Mouse (Mus musculus) stomach, postnatal 0 days (tissue): Measurements from ENCODE around the gene Enpp4.

Source experiments
- CTCF ChIP-seq: IDR thresholded peaks from 2 replicates; pipeline ENCODE4 v1.5.1; 2016; ENCODE audit warnings: antibody characterized with exemption, low read depth, mild to moderate bottlenecking, moderate library complexity
- EP300 ChIP-seq: optimal IDR thresholded peaks from 2 replicates; pipeline ENCODE3; 2016; ENCODE audit warnings: antibody characterized with exemption

DNA sequence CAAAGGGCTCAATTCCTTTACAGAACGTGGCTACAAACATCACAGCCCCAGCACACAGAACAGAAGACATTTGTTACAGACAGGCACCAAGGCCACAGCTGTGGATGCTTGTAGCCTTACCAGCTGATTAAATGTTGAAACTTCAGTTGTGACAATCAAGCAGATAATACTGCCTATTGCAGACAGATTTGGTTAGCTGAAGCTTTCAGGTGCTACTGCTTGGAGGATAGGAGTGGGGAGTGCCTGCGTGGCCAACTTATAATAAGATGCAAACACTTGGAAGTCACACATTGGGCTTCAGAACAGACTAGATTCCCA lies 27.8 kb downstream of the Enpp4 start:
- no peak for TF ChIP-seq CTCF
- no peak for TF ChIP-seq EP300
